Mouse (Mus musculus) G1E (cell line): ENCODE data around the gene Agap2.

Experiments used
- CTCF ChIP-seq: IDR thresholded peaks from 2 replicates; pipeline ENCODE4 v1.5.1; 2012; ENCODE audit warnings: low read depth, low read length, inconsistent platforms, mixed read lengths
- GATA1 ChIP-seq: IDR thresholded peaks from 2 replicates; pipeline ENCODE4 v1.6.1; 2012; ENCODE audit warnings: borderline replicate concordance, low read length, inconsistent platforms, mixed read lengths
- TAL1 ChIP-seq: conservative IDR thresholded peaks from 2 replicates; pipeline ENCODE4 v1.6.1; 2012; ENCODE audit warnings: low read depth, low read length, inconsistent platforms, mixed read lengths

DNA sequence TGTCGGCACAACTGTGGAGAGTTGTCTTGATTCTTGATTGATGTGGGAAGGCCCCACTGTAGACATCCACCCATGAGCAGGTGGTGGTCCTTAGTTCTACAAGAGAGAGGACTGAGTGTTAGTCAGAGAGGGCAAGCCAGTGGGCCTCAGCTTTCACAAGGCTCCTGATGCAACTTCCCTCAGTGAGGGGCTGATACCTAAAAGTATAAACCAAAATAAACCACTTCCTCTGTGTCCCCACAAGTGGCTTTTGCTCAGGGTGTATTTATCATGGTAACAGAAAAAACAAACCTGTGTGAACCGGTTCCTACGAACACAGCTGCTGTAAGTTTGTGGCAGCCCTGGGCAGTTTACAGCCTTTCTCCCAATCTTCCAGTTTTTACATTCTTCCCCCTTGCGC, 61.4 kb downstream of the Agap2 start:
- TF ChIP-seq CTCF (no peak), TAL1 (no peak), GATA1 (no peak)
